Mouse (Mus musculus): Measurements from ENCODE around the gene Rpgrip1l. TPM values are rescaled to one million over a fixed set of nuclear protein-coding genes. Genes with fewer than 3 reads are reported as not detected.

Gene Rpgrip1l
- polyA plus RNA-seq, 1 experiment from 2014 or later = 10.4 TPM

GRCm38 (mm10) chr8:91326018-91326417, 13.0 kb upstream of the Rpgrip1l start:
- Histone ChIP-seq H3K27me3 (ENCODE audit: low read depth, poor library complexity, severe bottlenecking) (no peaks in the 10 kb centered on the region), H3K36me3 (peaks cover 24% of the 10 kb centered on the region), H3K9me3 (replicated peaks) (no peaks in the 10 kb centered on the region), H3K4me3 (no peak overlapping the region), H3K4me1 (peaks cover 70% of the 10 kb centered on the region), H3K27ac (replicated peaks) (no peak overlapping the region)
- 85% methylated on average over 3 of the region's 3 CpGs for WGBS
- no peak for DNase-seq (ENCODE audit: low spot score)

GRCm38 (mm10) chr8:91324916-91325315, 11.9 kb upstream of the Rpgrip1l start:
- 84% methylated on average over 4 of the region's 4 CpGs for WGBS
- Histone ChIP-seq H3K27me3 (ENCODE audit: low read depth, poor library complexity, severe bottlenecking) (no peaks in the 10 kb centered on the region), H3K36me3 (peaks cover 24% of the 10 kb centered on the region), H3K4me3 (no peak overlapping the region), H3K27ac (replicated peaks) (no peak overlapping the region), H3K9me3 (replicated peaks) (no peaks in the 10 kb centered on the region), H3K4me1 (peaks cover 59% of the 10 kb centered on the region)
- no peak for DNase-seq (ENCODE audit: low spot score)

GRCm38 (mm10) chr8:91324271-91324670, 11.2 kb upstream of the Rpgrip1l start:
- no peaks in the 10 kb centered on the region for H3K27me3 ChIP-seq (ENCODE audit: low read depth, poor library complexity, severe bottlenecking)
- peaks cover 26% of the 10 kb centered on the region for H3K36me3 ChIP-seq
- H3K4me3 ChIP-seq = no peak overlapping the region
- DNase-seq (ENCODE audit: low spot score) = peak; percentile 45
- 0 out of 2 replicates have a peak overlapping the region, but pooled peaks have one; percentile 4 for H3K27ac ChIP-seq (replicated peaks)
- peaks cover 53% of the 10 kb centered on the region for H3K4me1 ChIP-seq
- WGBS = 31% methylated on average over 9 of the region's 9 CpGs
- H3K9me3 ChIP-seq (replicated peaks) = no peaks in the 10 kb centered on the region

- no peak for DNase-seq (ENCODE audit: low spot score)
- Histone ChIP-seq H3K4me3 (no peak overlapping the region), H3K27ac (replicated peaks) (no peak overlapping the region), H3K4me1 (peaks cover 45% of the 10 kb centered on the region), H3K36me3 (peaks cover 32% of the 10 kb centered on the region), H3K27me3 (ENCODE audit: low read depth, poor library complexity, severe bottlenecking) (no peaks in the 10 kb centered on the region), H3K9me3 (replicated peaks) (no peaks in the 10 kb centered on the region)
- 79% methylated on average over 7 of the region's 7 CpGs for whole genome bisulfite sequencing
Observed at GRCm38 (mm10) chr8:91323511-91323910, 10.4 kb upstream of the Rpgrip1l start.

- no peaks in the 10 kb centered on the region for H3K9me3 ChIP-seq (replicated peaks)
- H3K36me3 ChIP-seq = peaks cover 14% of the 10 kb centered on the region
- no peak for DNase-seq (ENCODE audit: low spot score)
- no peak overlapping the region for H3K4me3 ChIP-seq
- WGBS = 91% methylated on average over 7 of the region's 7 CpGs
- H3K27me3 ChIP-seq (ENCODE audit: low read depth, poor library complexity, severe bottlenecking) = no peaks in the 10 kb centered on the region
- H3K4me1 ChIP-seq = peaks cover 36% of the 10 kb centered on the region
- no peak overlapping the region for H3K27ac ChIP-seq (replicated peaks)
Observed at GRCm38 (mm10) chr8:91318938-91319729, 6.1 kb upstream of the Rpgrip1l start.

- Histone ChIP-seq H3K4me1 (peaks cover 28% of the 10 kb centered on the region), H3K27me3 (ENCODE audit: low read depth, poor library complexity, severe bottlenecking) (no peaks in the 10 kb centered on the region), H3K9me3 (replicated peaks) (no peaks in the 10 kb centered on the region), H3K27ac (replicated peaks) (no peak overlapping the region), H3K36me3 (peaks cover 14% of the 10 kb centered on the region), H3K4me3 (no peak overlapping the region)
- DNase-seq (ENCODE audit: low spot score) = no peak
- WGBS = 93% methylated on average over 5 of the region's 5 CpGs
Observed at GRCm38 (mm10) chr8:91317567-91318227, 4.6 kb upstream of the Rpgrip1l start.

GRCm38 (mm10) chr8:91312342-91312741, 720 bp downstream of the Rpgrip1l start:
- H3K9me3 ChIP-seq (replicated peaks) = no peaks in the 10 kb centered on the region
- peak overlapping the region; percentile 92; the same call in 1 of the 2 replicates for H3K27ac ChIP-seq (replicated peaks)
- no peaks in the 10 kb centered on the region for H3K27me3 ChIP-seq (ENCODE audit: low read depth, poor library complexity, severe bottlenecking)
- peaks cover 10% of the 10 kb centered on the region for H3K36me3 ChIP-seq
- WGBS = 84% methylated on average over 2 of the region's 2 CpGs
- H3K4me3 ChIP-seq = peak overlapping the region; percentile 70
- peaks cover 28% of the 10 kb centered on the region for H3K4me1 ChIP-seq
- no peak for DNase-seq (ENCODE audit: low spot score)

GRCm38 (mm10) chr8:91304481-91305386, 8.3 kb downstream of the Rpgrip1l start:
- Histone ChIP-seq H3K4me1 (no peaks in the 10 kb centered on the region), H3K4me3 (no peak overlapping the region), H3K27ac (replicated peaks) (no peak overlapping the region), H3K27me3 (ENCODE audit: low read depth, poor library complexity, severe bottlenecking) (no peaks in the 10 kb centered on the region), H3K9me3 (replicated peaks) (no peaks in the 10 kb centered on the region), H3K36me3 (peaks cover 32% of the 10 kb centered on the region)
- 90% methylated on average over 17 of the region's 17 CpGs for WGBS
- DNase-seq (ENCODE audit: low spot score) = no peak

- 94% methylated on average over 2 of the region's 2 CpGs for WGBS
- no peak overlapping the region for H3K27ac ChIP-seq (replicated peaks)
- no peaks in the 10 kb centered on the region for H3K4me1 ChIP-seq
- H3K9me3 ChIP-seq (replicated peaks) = no peaks in the 10 kb centered on the region
- H3K27me3 ChIP-seq (ENCODE audit: low read depth, poor library complexity, severe bottlenecking) = no peaks in the 10 kb centered on the region
- DNase-seq (ENCODE audit: low spot score) = no peak
- peaks cover 34% of the 10 kb centered on the region for H3K36me3 ChIP-seq
- no peak overlapping the region for H3K4me3 ChIP-seq
Observed at GRCm38 (mm10) chr8:91298672-91299071, 14.4 kb downstream of the Rpgrip1l start.

- no peaks in the 10 kb centered on the region for H3K4me1 ChIP-seq
- H3K27ac ChIP-seq (replicated peaks) = no peak overlapping the region
- H3K27me3 ChIP-seq (ENCODE audit: low read depth, poor library complexity, severe bottlenecking) = no peaks in the 10 kb centered on the region
- H3K9me3 ChIP-seq (replicated peaks) = no peaks in the 10 kb centered on the region
- DNase-seq (ENCODE audit: low spot score) = no peak
- peaks cover 18% of the 10 kb centered on the region for H3K36me3 ChIP-seq
- H3K4me3 ChIP-seq = no peak overlapping the region
- 95% methylated on average over 5 of the region's 5 CpGs for WGBS
Observed at GRCm38 (mm10) chr8:91295786-91296185, 17.3 kb downstream of the Rpgrip1l start.

GRCm38 (mm10) chr8:91290576-91290975, 22.5 kb downstream of the Rpgrip1l start:
- no peak overlapping the region for H3K4me3 ChIP-seq
- 0 out of 2 replicates have a peak, but pooled peaks cover 5% of the 10 kb centered on the region for H3K36me3 ChIP-seq
- H3K9me3 ChIP-seq (replicated peaks) = no peaks in the 10 kb centered on the region
- no peak overlapping the region for H3K27ac ChIP-seq (replicated peaks)
- no peak for DNase-seq (ENCODE audit: low spot score)
- no peaks in the 10 kb centered on the region for H3K27me3 ChIP-seq (ENCODE audit: low read depth, poor library complexity, severe bottlenecking)
- WGBS = 94% methylated on average over 4 of the region's 4 CpGs
- no peaks in the 10 kb centered on the region for H3K4me1 ChIP-seq

GRCm38 (mm10) chr8:91286237-91286636, 26.8 kb downstream of the Rpgrip1l start:
- Histone ChIP-seq H3K27ac (replicated peaks) (no peak overlapping the region), H3K27me3 (ENCODE audit: low read depth, poor library complexity, severe bottlenecking) (no peaks in the 10 kb centered on the region), H3K4me3 (no peak overlapping the region), H3K36me3 (0 out of 2 replicates have a peak, but pooled peaks cover 5% of the 10 kb centered on the region), H3K9me3 (replicated peaks) (no peaks in the 10 kb centered on the region), H3K4me1 (no peaks in the 10 kb centered on the region)
- WGBS = 89% methylated on average over 8 of the region's 8 CpGs
- DNase-seq (ENCODE audit: low spot score) = no peak

Measured in midbrain, embryonic 10.5 days (tissue).